Mouse (Mus musculus) hindbrain, embryonic 11.5 days (tissue): Measurements from ENCODE around the gene Dhtkd1. TPM values are rescaled to one million over a fixed set of nuclear protein-coding genes. Genes with fewer than 3 reads are reported as not detected.

ENCODE experiments used
- ATAC-seq: fragments of 200-750 bp; cut with Nextera tagmentation; 2 replicates; pipeline ENCODE4 v1.8.0; 2017; ENCODE audit warnings: mild to moderate bottlenecking, moderate TSS enrichment, moderate library complexity; ENCODE audit not compliant: low FRiP score
- DNase-seq: peaks from one replicate; pipeline ENCODE4 v3.0.0-alpha.2; 2015; ENCODE audit warnings: low spot score
- H3K27ac ChIP-seq: fragments of 300-500 bp; sonication (generic); 2 replicates; pipeline ENCODE4 v1.5.1; 2014; ENCODE audit warnings: mild to moderate bottlenecking, low read depth, low read length
- H3K27me3 ChIP-seq: fragments of 300-500 bp; sonication (generic); 2 replicates; pipeline ENCODE4 v1.6.1; 2014; ENCODE audit warnings: mild to moderate bottlenecking, low read length, moderate library complexity, mixed read lengths; ENCODE audit not compliant: control insufficient read depth, insufficient read depth
- H3K36me3 ChIP-seq: fragments of 300-500 bp; sonication (generic); 2 replicates; pipeline ENCODE4 v1.6.1; 2014; ENCODE audit warnings: mild to moderate bottlenecking, low read length, moderate library complexity, mixed read lengths; ENCODE audit not compliant: control insufficient read depth, insufficient read depth
- H3K4me1 ChIP-seq: fragments of 300-500 bp; sonication (generic); replicated peaks from 2 replicates; pipeline ENCODE4 v1.6.1; 2014; ENCODE audit warnings: low read length, mixed read lengths; ENCODE audit not compliant: control insufficient read depth, insufficient read depth
- H3K4me2 ChIP-seq: fragments of 300-500 bp; sonication (generic); replicated peaks from 2 replicates; pipeline ENCODE4 v1.6.1; 2014; ENCODE audit warnings: mild to moderate bottlenecking, low read depth, low read length
- H3K4me3 ChIP-seq: fragments of 300-500 bp; sonication (generic); 2 replicates; pipeline ENCODE4 v1.5.1; 2014; ENCODE audit warnings: low read depth, low read length
- H3K9ac ChIP-seq: fragments of 300-500 bp; sonication (generic); 2 replicates; pipeline ENCODE4 v1.6.1; 2014; ENCODE audit warnings: low read depth, low read length
- H3K9me3 ChIP-seq: fragments of 300-500 bp; sonication (generic); 2 replicates; pipeline ENCODE4 v1.6.1; 2016; ENCODE audit warnings: low read length; ENCODE audit not compliant: control insufficient read depth
- WGBS: fragments of 180-500 bp; shearing (Covaris S2); extraction: QIAGEN DNeasy Blood & Tissue Kit; methylation state at CpG from one replicate; pipeline ENCODE4 v1.1.7; 2014; 5-methylcytosine and 5-hydroxymethylcytosine counted together
- polyA plus RNA-seq: library from polyadenylated mRNA; unstranded; fragments of >200 nt; fragmentation: Nextera tagmentation; extraction: Ambion mirVana; gene quantifications from 2 replicates; pipeline ENCODE4 v1.2.1, GENCODE M21; 2014

The Dhtkd1 gene
- polyA plus RNA-seq, 1 experiment from 2014 or later: 8.4 TPM

- no peaks in the 10 kb centered on the region for H3K4me1 ChIP-seq
- ATAC-seq: no peak
- WGBS: 76% methylated on average over 9 of the region's 9 CpGs
Measured at GRCm38 (mm10) chr2:5923786-5924185, 18.8 kb downstream of the Dhtkd1 start.

GRCm38 (mm10) chr2:5922823-5923222, 19.8 kb downstream of the Dhtkd1 start:
- no peak for DNase-seq
- H3K4me1 ChIP-seq: no peaks in the 10 kb centered on the region
- no peaks in the 10 kb centered on the region for H3K36me3 ChIP-seq
- no peak overlapping the region for H3K27ac ChIP-seq
- WGBS: 87% methylated on average over 6 of the region's 6 CpGs
- H3K4me3 ChIP-seq: no peak overlapping the region
- H3K4me2 ChIP-seq: no peak overlapping the region
- H3K9ac ChIP-seq: no peak overlapping the region
- no peaks in the 10 kb centered on the region for H3K27me3 ChIP-seq
- ATAC-seq: no peak
- H3K9me3 ChIP-seq: no peaks in the 10 kb centered on the region

More at GRCm38 (mm10) chr2:5923786-5924185, 18.8 kb downstream of the Dhtkd1 start:
- Histone ChIP-seq H3K9ac (no peak overlapping the region), H3K9me3 (no peaks in the 10 kb centered on the region), H3K36me3 (no peaks in the 10 kb centered on the region), H3K27ac (no peak overlapping the region), H3K4me3 (no peak overlapping the region), H3K4me2 (no peak overlapping the region), H3K27me3 (no peaks in the 10 kb centered on the region)
- DNase-seq: no peak

GRCm38 (mm10) chr2:5911282-5911965, 31.2 kb downstream of the Dhtkd1 start:
- no peaks in the 10 kb centered on the region for H3K27me3 ChIP-seq
- 68% methylated on average over 16 of the region's 16 CpGs for WGBS
- no peak overlapping the region for H3K27ac ChIP-seq
- no peaks in the 10 kb centered on the region for H3K4me1 ChIP-seq
- H3K9me3 ChIP-seq: no peaks in the 10 kb centered on the region
- H3K4me3 ChIP-seq: no peak overlapping the region
- ATAC-seq: no peak
- no peaks in the 10 kb centered on the region for H3K36me3 ChIP-seq
- no peak overlapping the region for H3K9ac ChIP-seq
- DNase-seq: no peak
- H3K4me2 ChIP-seq: no peak overlapping the region

GRCm38 (mm10) chr2:5906625-5907024, 36.0 kb downstream of the Dhtkd1 start:
- 50% methylated on average over 3 of the region's 3 CpGs for WGBS
- H3K36me3 ChIP-seq: no peaks in the 10 kb centered on the region
- no peak overlapping the region for H3K9ac ChIP-seq
- DNase-seq (peak; percentile 68), ATAC-seq (no peak)
- H3K27me3 ChIP-seq: no peaks in the 10 kb centered on the region
- H3K4me2 ChIP-seq: no peak overlapping the region
- no peaks in the 10 kb centered on the region for H3K4me1 ChIP-seq
- H3K9me3 ChIP-seq: no peaks in the 10 kb centered on the region
- no peak overlapping the region for H3K27ac ChIP-seq
- no peak overlapping the region for H3K4me3 ChIP-seq

GRCm38 (mm10) chr2:5906092-5906491, 36.5 kb downstream of the Dhtkd1 start:
- no peaks in the 10 kb centered on the region for H3K27me3 ChIP-seq
- H3K4me3 ChIP-seq: no peak overlapping the region
- no peaks in the 10 kb centered on the region for H3K36me3 ChIP-seq
- H3K9ac ChIP-seq: no peak overlapping the region
- DNase-seq: no peak
- H3K4me2 ChIP-seq: no peak overlapping the region
- no peaks in the 10 kb centered on the region for H3K9me3 ChIP-seq
- ATAC-seq: no peak
- no peaks in the 10 kb centered on the region for H3K4me1 ChIP-seq
- no peak overlapping the region for H3K27ac ChIP-seq
- 76% methylated on average over 5 of the region's 5 CpGs for WGBS

GRCm38 (mm10) chr2:5900145-5900544, 42.4 kb downstream of the Dhtkd1 start:
- H3K27ac ChIP-seq: no peak overlapping the region
- WGBS: 53% methylated on average over 5 of the region's 5 CpGs
- H3K4me1 ChIP-seq: no peaks in the 10 kb centered on the region
- no peak for ATAC-seq
- no peak overlapping the region for H3K9ac ChIP-seq
- no peaks in the 10 kb centered on the region for H3K36me3 ChIP-seq
- no peak overlapping the region for H3K4me2 ChIP-seq
- peak; percentile 32 for DNase-seq
- H3K4me3 ChIP-seq: no peak overlapping the region
- no peaks in the 10 kb centered on the region for H3K27me3 ChIP-seq
- H3K9me3 ChIP-seq: no peaks in the 10 kb centered on the region

- H3K27me3 ChIP-seq: no peaks in the 10 kb centered on the region
- no peaks in the 10 kb centered on the region for H3K4me1 ChIP-seq
- H3K4me3 ChIP-seq: peak within 1 kb of the TSS; percentile 67
- peak; percentile 99 for DNase-seq
- H3K36me3 ChIP-seq: 0 out of 2 replicates have a peak, but pooled peaks cover 4% of the 10 kb centered on the region
- ATAC-seq: peak; percentile 100
- H3K4me2 ChIP-seq: peak within 1 kb of the TSS; percentile 43
- H3K27ac ChIP-seq: peak within 1 kb of the TSS; percentile 75
- no peaks in the 10 kb centered on the region for H3K9me3 ChIP-seq
- under 1% methylated on average over 59 of the region's 62 CpGs for whole genome bisulfite sequencing
- H3K9ac ChIP-seq: peak within 1 kb of the TSS; percentile 77
Measured at GRCm38 (mm10) chr2:5894843-5895570, 47.6 kb downstream of the Dhtkd1 start, which contains the start of gene Sec61a2. Sec61a2 (minus strand) TSS chr2:5895432.

- ATAC-seq: no peak
- Histone ChIP-seq H3K4me2 (peak overlapping the region; percentile 43), H3K27ac (no peak overlapping the region), H3K36me3 (0 out of 2 replicates have a peak, but pooled peaks cover 4% of the 10 kb centered on the region), H3K27me3 (no peaks in the 10 kb centered on the region), H3K4me3 (peak overlapping the region; percentile 67), H3K9ac (peak overlapping the region; percentile 77), H3K4me1 (no peaks in the 10 kb centered on the region), H3K9me3 (no peaks in the 10 kb centered on the region)
- WGBS: 51% methylated on average over 11 of the region's 11 CpGs
- DNase-seq: peak; percentile 34
Measured at GRCm38 (mm10) chr2:5894296-5894695, 48.3 kb downstream of the Dhtkd1 start.
